Mouse (Mus musculus): Measurements from ENCODE around the gene Map2k7. TPM values are rescaled to one million over a fixed set of nuclear protein-coding genes. Genes with fewer than 3 reads are reported as not detected.

Map2k7 gene
- total RNA-seq (2015) (29.7 and 34.2 TPM in 2 replicates), total RNA-seq (2017) (29.2 and 29.4 TPM in 2 replicates)

GRCm38 (mm10) chr8:4238434-4239192, at the start of gene Map2k7, which contains the start of gene Gm49320:
Gene Map2k7, plus strand, starts transcription at chr8:4238740.
Gene Gm49320, plus strand, starts transcription at chr8:4238865.
- peak; percentile 82 for ATAC-seq (replicated peaks; ENCODE audit: poor library complexity)

- ATAC-seq (replicated peaks; ENCODE audit: poor library complexity) = peak; percentile 74
These were observed 49.4 kb upstream of the Map2k7 start for GRCm38 (mm10) chr8:4189031-4189722.

- ATAC-seq (replicated peaks; ENCODE audit: poor library complexity) = no peak
These were observed 46.2 kb upstream of the Map2k7 start for GRCm38 (mm10) chr8:4192305-4192704.

- ATAC-seq (replicated peaks; ENCODE audit: poor library complexity) = peak; percentile 95
These were observed 45.5 kb upstream of the Map2k7 start for GRCm38 (mm10) chr8:4192807-4193587.

- no peak for ATAC-seq (replicated peaks; ENCODE audit: poor library complexity)
These were observed 45.0 kb upstream of the Map2k7 start for GRCm38 (mm10) chr8:4193588-4193894.

- ATAC-seq (replicated peaks; ENCODE audit: poor library complexity) = peak; percentile 92
These were observed 37.2 kb upstream of the Map2k7 start for GRCm38 (mm10) chr8:4201321-4201720.

GRCm38 (mm10) chr8:4205246-4206123, 33.1 kb upstream of the Map2k7 start:
- no peak for ATAC-seq (replicated peaks; ENCODE audit: poor library complexity)

- ATAC-seq (replicated peaks; ENCODE audit: poor library complexity) = no peak
These were observed 32.1 kb upstream of the Map2k7 start for GRCm38 (mm10) chr8:4206182-4207015.

- no peak for ATAC-seq (replicated peaks; ENCODE audit: poor library complexity)
These were observed 31.6 kb upstream of the Map2k7 start for GRCm38 (mm10) chr8:4207016-4207350.

- ATAC-seq (replicated peaks; ENCODE audit: poor library complexity) = no peak
These were observed 27.4 kb upstream of the Map2k7 start for GRCm38 (mm10) chr8:4211097-4211496.

- ATAC-seq (replicated peaks; ENCODE audit: poor library complexity) = peak; percentile 6; the same call in 1 of the 2 replicates
These were observed 25.7 kb upstream of the Map2k7 start for GRCm38 (mm10) chr8:4212809-4213209.

- peak; percentile 37 for ATAC-seq (replicated peaks; ENCODE audit: poor library complexity)
These were observed 25.1 kb upstream of the Map2k7 start for GRCm38 (mm10) chr8:4213210-4214005.

- peak; percentile 72 for ATAC-seq (replicated peaks; ENCODE audit: poor library complexity)
These were observed 24.2 kb upstream of the Map2k7 start for GRCm38 (mm10) chr8:4214006-4214980.

- no peak for ATAC-seq (replicated peaks; ENCODE audit: poor library complexity)
These were observed 22.2 kb upstream of the Map2k7 start for GRCm38 (mm10) chr8:4216296-4216695.

GRCm38 (mm10) chr8:4216791-4217621, 21.5 kb upstream of the Map2k7 start, which contains the start of gene Prr36:
Gene Prr36, minus strand, starts transcription at chr8:4217459.
- no peak for ATAC-seq (replicated peaks; ENCODE audit: poor library complexity)

GRCm38 (mm10) chr8:4219617-4220016, 18.9 kb upstream of the Map2k7 start:
- ATAC-seq (replicated peaks; ENCODE audit: poor library complexity) = no peak

- no peak for ATAC-seq (replicated peaks; ENCODE audit: poor library complexity)
These were observed 16.5 kb upstream of the Map2k7 start for GRCm38 (mm10) chr8:4222059-4222458.

All from megakaryocyte progenitor cell, adult 5-6 weeks (primary cell).